Mouse (Mus musculus) forebrain, embryonic 15.5 days (tissue): ENCODE results near the gene Magix. TPM values are rescaled to one million over a fixed set of nuclear protein-coding genes. Genes with fewer than 3 reads are reported as not detected.

ENCODE experiments used
- ATAC-seq: fragments of 200-750 bp; cut with Nextera tagmentation; replicated peaks from 2 replicates; pipeline ENCODE4 v1.8.0; 2017; ENCODE audit warnings: mild to moderate bottlenecking, moderate TSS enrichment, moderate library complexity
- H3K27ac ChIP-seq: fragments of 300-500 bp; sonication (generic); replicated peaks from 2 replicates; pipeline ENCODE4 v1.5.1; 2015; ENCODE audit warnings: mild to moderate bottlenecking, inconsistent platforms
- H3K27me3 ChIP-seq: fragments of 300-500 bp; sonication (generic); 2 replicates; pipeline ENCODE4 v1.6.1; 2015; ENCODE audit warnings: inconsistent platforms
- H3K36me3 ChIP-seq: fragments of 300-500 bp; sonication (generic); 2 replicates; pipeline ENCODE4 v1.6.1; 2015; ENCODE audit warnings: mild to moderate bottlenecking, inconsistent platforms
- H3K4me1 ChIP-seq: fragments of 300-500 bp; sonication (generic); 2 replicates; pipeline ENCODE4 v1.6.1; 2015; ENCODE audit warnings: inconsistent platforms
- H3K4me2 ChIP-seq: fragments of 300-500 bp; sonication (generic); replicated peaks from 2 replicates; pipeline ENCODE4 v1.6.1; 2015; ENCODE audit warnings: mild to moderate bottlenecking, inconsistent platforms
- H3K4me3 ChIP-seq: fragments of 300-500 bp; sonication (generic); 2 replicates; pipeline ENCODE4 v1.5.1; 2015; ENCODE audit warnings: mild to moderate bottlenecking, inconsistent platforms
- H3K9ac ChIP-seq: fragments of 300-500 bp; sonication (generic); replicated peaks from 2 replicates; pipeline ENCODE4 v1.6.1; 2015; ENCODE audit warnings: mild to moderate bottlenecking, inconsistent platforms
- H3K9me3 ChIP-seq: fragments of 300-500 bp; sonication (generic); 2 replicates; pipeline ENCODE4 v1.6.1; 2016; ENCODE audit warnings: inconsistent platforms
- WGBS: fragments of 180-500 bp; shearing (Covaris S2); methylation state at CpG from one replicate; pipeline ENCODE4 v1.1.7; 2015; ENCODE audit warnings: mixed read lengths; 5-methylcytosine and 5-hydroxymethylcytosine counted together
- polyA plus RNA-seq: library from polyadenylated mRNA; unstranded; fragments of >200 nt; fragmentation: Nextera tagmentation; extraction: Ambion mirVana; gene quantifications from 2 replicates; pipeline ENCODE4 v1.2.1, GENCODE M21; 2015

Magix gene
- polyA plus RNA-seq, 1 experiment from 2014 or later: 0.11 TPM

GRCm38 (mm10) chrX:7672739-7673138, 8.3 kb downstream of the Magix start:
- ATAC-seq: no peak
- WGBS: 63% methylated on average over 6 of the region's 6 CpGs
- no peak overlapping the region for H3K9ac ChIP-seq
- no peak overlapping the region for H3K27ac ChIP-seq
- H3K4me1 ChIP-seq: no peaks in the 10 kb centered on the region
- no peaks in the 10 kb centered on the region for H3K9me3 ChIP-seq
- H3K27me3 ChIP-seq: no peaks in the 10 kb centered on the region
- H3K4me2 ChIP-seq: no peak overlapping the region
- H3K4me3 ChIP-seq: no peak overlapping the region
- H3K36me3 ChIP-seq: no peaks in the 10 kb centered on the region

- H3K4me3 ChIP-seq: peak within 1 kb of the TSS; percentile 49
- no peaks in the 10 kb centered on the region for H3K36me3 ChIP-seq
- H3K9ac ChIP-seq: peak within 1 kb of the TSS; percentile 52
- H3K27me3 ChIP-seq: no peaks in the 10 kb centered on the region
- peak within 1 kb of the TSS; percentile 70 for H3K27ac ChIP-seq
- H3K4me2 ChIP-seq: peak within 1 kb of the TSS; percentile 52
- H3K9me3 ChIP-seq: no peaks in the 10 kb centered on the region
- no peaks in the 10 kb centered on the region for H3K4me1 ChIP-seq
- 26% methylated on average over 33 of the region's 36 CpGs for whole genome bisulfite sequencing
- peak; percentile 68 for ATAC-seq
Observed at GRCm38 (mm10) chrX:7670921-7671623, 10.0 kb downstream of the Magix start, which contains the start of gene Plp2. Gene Plp2 (minus strand): TSS chrX:7671390.

GRCm38 (mm10) chrX:7670390-7670881, 10.6 kb downstream of the Magix start:
- H3K36me3 ChIP-seq: no peaks in the 10 kb centered on the region
- WGBS: 24% methylated on average over 18 of the region's 19 CpGs
- peak overlapping the region; percentile 49 for H3K4me3 ChIP-seq
- H3K4me1 ChIP-seq: no peaks in the 10 kb centered on the region
- peak overlapping the region; percentile 52 for H3K4me2 ChIP-seq
- peak overlapping the region; percentile 70 for H3K27ac ChIP-seq
- peak; percentile 81 for ATAC-seq
- no peaks in the 10 kb centered on the region for H3K9me3 ChIP-seq
- peak overlapping the region; percentile 52 for H3K9ac ChIP-seq
- H3K27me3 ChIP-seq: no peaks in the 10 kb centered on the region

- H3K36me3 ChIP-seq: no peaks in the 10 kb centered on the region
- no peaks in the 10 kb centered on the region for H3K4me1 ChIP-seq
- H3K9ac ChIP-seq: no peak overlapping the region
- no peak for ATAC-seq
- no peaks in the 10 kb centered on the region for H3K9me3 ChIP-seq
- WGBS: 77% methylated on average over 21 of the region's 21 CpGs
- H3K27ac ChIP-seq: no peak overlapping the region
- no peaks in the 10 kb centered on the region for H3K27me3 ChIP-seq
- H3K4me3 ChIP-seq: no peak overlapping the region
- no peak overlapping the region for H3K4me2 ChIP-seq
Observed at GRCm38 (mm10) chrX:7665739-7666502, 15.1 kb downstream of the Magix start.

GRCm38 (mm10) chrX:7664791-7665190, 16.3 kb downstream of the Magix start:
- Histone ChIP-seq H3K4me2 (no peak overlapping the region), H3K4me1 (no peaks in the 10 kb centered on the region), H3K27ac (no peak overlapping the region), H3K27me3 (no peaks in the 10 kb centered on the region), H3K9me3 (no peaks in the 10 kb centered on the region), H3K4me3 (no peak overlapping the region), H3K36me3 (no peaks in the 10 kb centered on the region), H3K9ac (no peak overlapping the region)
- ATAC-seq: no peak
- 88% methylated on average over 11 of the region's 11 CpGs for WGBS

DNA sequence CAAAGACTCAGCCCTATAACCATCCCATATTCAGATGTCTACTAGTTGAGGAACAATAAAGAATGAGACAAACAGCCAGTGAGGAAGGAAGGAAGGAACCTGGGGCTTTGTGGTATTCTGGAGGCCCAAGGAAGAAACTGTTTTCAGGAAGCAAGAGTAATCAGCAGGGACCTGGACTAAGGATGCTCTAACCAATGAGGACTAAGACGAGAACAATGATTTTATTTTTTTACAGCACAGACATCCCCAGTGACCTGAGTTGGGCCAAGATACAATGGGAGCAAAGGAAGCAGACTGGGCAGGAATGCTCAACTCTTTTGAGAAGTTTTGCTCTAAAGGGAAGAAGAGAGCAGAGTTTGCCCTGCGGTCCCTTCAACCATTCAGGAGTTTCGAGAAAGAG, 18.1 kb downstream of the Magix start:
- H3K4me3 ChIP-seq: no peak overlapping the region
- no peak overlapping the region for H3K27ac ChIP-seq
- H3K4me2 ChIP-seq: no peak overlapping the region
- no peak for ATAC-seq
- H3K36me3 ChIP-seq: no peaks in the 10 kb centered on the region
- H3K4me1 ChIP-seq: 0 out of 2 replicates have a peak, but pooled peaks cover 4% of the 10 kb centered on the region
- no peaks in the 10 kb centered on the region for H3K9me3 ChIP-seq
- 90% methylated on average over 3 of the region's 3 CpGs for WGBS
- no peaks in the 10 kb centered on the region for H3K27me3 ChIP-seq
- H3K9ac ChIP-seq: no peak overlapping the region

DNA sequence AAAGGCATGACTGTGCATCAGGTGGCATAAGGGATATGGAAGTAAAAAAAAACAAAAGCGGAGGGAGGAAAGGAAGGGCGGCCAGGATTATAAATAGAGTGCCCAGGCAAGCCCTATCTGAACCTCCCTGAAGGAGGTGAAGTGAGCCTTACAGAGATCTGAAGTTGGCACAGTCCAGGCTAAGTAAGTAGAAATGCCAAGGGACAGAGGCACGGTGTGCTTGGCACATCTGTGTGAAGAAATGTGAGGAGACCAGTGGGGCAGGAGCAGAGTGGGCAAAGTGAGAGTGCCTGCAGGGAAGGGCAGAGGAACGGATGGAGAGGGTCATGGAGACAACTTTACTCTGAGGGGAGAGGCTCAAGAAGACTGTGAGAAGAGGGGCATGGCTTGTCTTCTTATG, 20.0 kb downstream of the Magix start:
- ATAC-seq: no peak
- H3K27me3 ChIP-seq: no peaks in the 10 kb centered on the region
- no peak overlapping the region for H3K4me3 ChIP-seq
- no peak overlapping the region for H3K9ac ChIP-seq
- no peaks in the 10 kb centered on the region for H3K9me3 ChIP-seq
- H3K4me2 ChIP-seq: no peak overlapping the region
- H3K4me1 ChIP-seq: 0 out of 2 replicates have a peak, but pooled peaks cover 4% of the 10 kb centered on the region
- WGBS: 86% methylated on average over 4 of the region's 4 CpGs
- no peaks in the 10 kb centered on the region for H3K36me3 ChIP-seq
- H3K27ac ChIP-seq: no peak overlapping the region

DNA sequence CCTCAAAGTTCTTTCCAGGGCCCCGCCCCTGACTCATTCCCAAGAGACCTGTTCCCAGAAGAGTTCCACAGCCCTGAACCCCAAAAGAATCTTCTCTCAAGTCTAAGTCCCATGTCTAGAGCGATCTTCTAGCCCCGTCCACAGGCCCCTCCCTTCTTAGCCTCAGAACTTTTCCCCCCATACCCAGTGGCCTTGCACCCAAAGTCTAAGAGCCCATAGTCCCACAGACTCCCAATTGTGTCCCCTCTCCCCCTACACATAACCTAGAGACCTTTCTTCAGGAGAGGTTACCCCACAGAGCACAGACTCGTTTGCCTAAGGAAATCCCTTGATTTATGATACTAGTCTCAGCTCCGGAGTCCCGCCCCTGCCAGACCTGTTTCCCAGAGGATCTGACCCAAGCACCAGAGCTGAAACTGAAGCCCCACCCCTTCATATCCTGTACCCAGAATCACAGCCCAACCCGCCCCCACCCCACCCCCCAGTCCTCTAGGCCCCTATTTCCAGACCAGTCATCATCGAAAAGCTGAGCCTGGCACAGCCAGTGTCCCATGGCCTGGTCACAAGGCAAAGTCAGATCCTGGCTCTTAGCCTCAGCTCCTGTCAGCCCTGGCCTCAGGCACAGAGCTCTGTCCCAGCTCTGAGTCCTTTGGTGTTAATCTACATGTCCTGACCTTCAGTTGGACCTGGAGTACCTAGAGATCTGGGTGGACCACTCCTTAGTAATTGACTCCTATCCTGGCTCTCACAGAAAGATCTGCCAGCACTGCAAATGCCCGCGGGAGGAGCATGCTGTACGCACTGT, 22.1 kb downstream of the Magix start:
- H3K4me3 ChIP-seq: no peak overlapping the region
- no peak overlapping the region for H3K9ac ChIP-seq
- ATAC-seq: no peak
- H3K36me3 ChIP-seq: no peaks in the 10 kb centered on the region
- H3K4me2 ChIP-seq: no peak overlapping the region
- H3K27me3 ChIP-seq: no peaks in the 10 kb centered on the region
- no peak overlapping the region for H3K27ac ChIP-seq
- 0 out of 2 replicates have a peak, but pooled peaks cover 4% of the 10 kb centered on the region for H3K4me1 ChIP-seq
- no peaks in the 10 kb centered on the region for H3K9me3 ChIP-seq
- WGBS: 57% methylated on average over 11 of the region's 11 CpGs

- Histone ChIP-seq H3K36me3 (no peaks in the 10 kb centered on the region), H3K4me1 (0 out of 2 replicates have a peak, but pooled peaks cover 4% of the 10 kb centered on the region), H3K27me3 (no peaks in the 10 kb centered on the region), H3K9ac (no peak overlapping the region), H3K4me3 (no peak overlapping the region), H3K27ac (no peak overlapping the region), H3K4me2 (no peak overlapping the region), H3K9me3 (no peaks in the 10 kb centered on the region)
- WGBS: 23% methylated on average over 10 of the region's 15 CpGs
- ATAC-seq: peak; percentile 46
Observed at GRCm38 (mm10) chrX:7658031-7658784, 22.8 kb downstream of the Magix start.

- Histone ChIP-seq H3K9ac (0 out of 2 replicates have a peak within 1 kb of the TSS, but pooled peaks have one; percentile 36), H3K9me3 (no peaks in the 10 kb centered on the region), H3K36me3 (no peaks in the 10 kb centered on the region), H3K27ac (no peak within 1 kb of the TSS), H3K4me2 (peak within 1 kb of the TSS; percentile 45), H3K4me3 (peak within 1 kb of the TSS; percentile 34), H3K4me1 (0 out of 2 replicates have a peak, but pooled peaks cover 4% of the 10 kb centered on the region), H3K27me3 (no peaks in the 10 kb centered on the region)
- ATAC-seq: peak; percentile 71
- 22% methylated on average over 23 of the region's 26 CpGs for WGBS
Observed at GRCm38 (mm10) chrX:7657221-7657639, 23.8 kb downstream of the Magix start, which contains the start of gene Prickle3. Gene Prickle3 (plus strand): TSS chrX:7657260.

GRCm38 (mm10) chrX:7648671-7649304, 32.3 kb downstream of the Magix start:
- Histone ChIP-seq H3K27me3 (no peaks in the 10 kb centered on the region), H3K4me2 (peak overlapping the region; percentile 52), H3K9me3 (no peaks in the 10 kb centered on the region), H3K4me3 (peak overlapping the region; percentile 42), H3K4me1 (peaks cover 12% of the 10 kb centered on the region; the same call in 1 of the 2 replicates), H3K9ac (peak overlapping the region; percentile 49), H3K36me3 (peaks cover 13% of the 10 kb centered on the region; the same call in 1 of the 2 replicates), H3K27ac (peak overlapping the region; percentile 80)
- ATAC-seq: peak; percentile 97
- 20% methylated on average over 25 of the region's 25 CpGs for WGBS
